Mouse (Mus musculus): ENCODE measurements around the gene Bpifc. TPM values are rescaled to one million over a fixed set of nuclear protein-coding genes. Genes with fewer than 3 reads are reported as not detected.

Bpifc gene
- polyA plus RNA-seq, 1 experiment, result 0.23 TPM

DNA sequence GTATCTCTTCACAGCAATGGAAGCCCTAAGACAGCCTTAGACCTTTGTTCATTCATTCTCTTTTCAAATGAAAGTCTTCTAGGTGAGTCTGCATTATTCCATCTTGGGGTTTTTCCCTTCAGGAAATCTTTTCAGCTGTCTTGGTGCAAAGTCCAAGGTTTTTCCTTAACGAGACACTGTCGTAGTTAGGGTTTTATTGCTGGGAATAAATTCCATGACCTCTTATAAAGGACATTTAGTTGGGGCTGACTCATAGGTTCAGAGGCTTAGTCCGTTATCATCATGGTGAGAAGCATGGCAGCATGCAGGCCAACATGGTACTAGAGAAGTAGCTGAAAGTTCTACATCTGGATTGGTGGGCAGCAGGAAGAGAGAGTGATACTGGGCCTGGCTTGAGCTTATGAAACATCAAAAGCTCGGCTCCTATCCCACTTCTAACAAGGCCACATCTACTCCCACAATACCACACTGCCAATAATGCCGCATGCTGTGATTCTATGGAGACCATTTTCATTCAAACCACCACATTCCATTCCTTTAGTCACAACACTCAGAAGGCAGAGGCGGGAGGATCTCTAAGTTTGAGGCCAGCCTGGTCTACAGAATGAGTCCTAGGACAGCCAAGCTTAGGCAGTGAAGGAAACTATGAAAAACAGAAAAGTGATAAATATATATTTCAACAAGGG is 75.3 kb downstream of the Bpifc start:
- no peak overlapping the region for H3K4me3 ChIP-seq (ENCODE audit: insufficient read depth, low read length)
- H3K27ac ChIP-seq (ENCODE audit: insufficient read depth, low read length), result no peak overlapping the region
- no peak for TF ChIP-seq CTCF (IDR thresholded peaks at IDR 0.05; ENCODE audit: extremely low read depth, insufficient read depth, low read length)
- TF ChIP-seq POLR2A (IDR thresholded peaks at IDR 0.05; ENCODE audit: extremely low read depth, insufficient read depth, low read length), result no peak

DNA sequence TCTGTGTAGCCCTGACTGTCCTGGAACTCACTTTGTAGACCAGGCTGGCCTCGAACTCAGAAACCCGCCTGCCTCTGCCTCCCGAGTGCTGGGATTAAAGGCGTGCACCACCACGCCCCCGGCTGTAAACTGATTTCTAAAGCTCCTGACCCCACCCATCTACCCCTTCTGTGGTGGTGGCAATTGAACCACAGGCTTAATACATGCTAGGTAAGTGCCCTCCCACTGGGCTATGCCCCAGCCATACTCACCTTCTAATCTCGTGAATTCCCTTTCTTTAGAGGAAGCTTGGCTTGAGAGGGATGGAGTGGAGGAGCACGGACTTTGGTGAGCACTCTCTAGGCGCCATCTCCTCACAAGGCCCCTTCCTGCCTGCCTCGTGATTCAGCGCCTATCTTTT is 81.7 kb downstream of the Bpifc start:
- TF ChIP-seq POLR2A (IDR thresholded peaks at IDR 0.05; ENCODE audit: extremely low read depth, insufficient read depth, low read length) (no peak), CTCF (IDR thresholded peaks at IDR 0.05; ENCODE audit: extremely low read depth, insufficient read depth, low read length) (no peak)

More for the DNA sequence above, 75.3 kb downstream of the Bpifc start:
- no peaks in the 10 kb centered on the region for H3K4me1 ChIP-seq (ENCODE audit: control insufficient read depth, insufficient read depth, low read length)

DNA sequence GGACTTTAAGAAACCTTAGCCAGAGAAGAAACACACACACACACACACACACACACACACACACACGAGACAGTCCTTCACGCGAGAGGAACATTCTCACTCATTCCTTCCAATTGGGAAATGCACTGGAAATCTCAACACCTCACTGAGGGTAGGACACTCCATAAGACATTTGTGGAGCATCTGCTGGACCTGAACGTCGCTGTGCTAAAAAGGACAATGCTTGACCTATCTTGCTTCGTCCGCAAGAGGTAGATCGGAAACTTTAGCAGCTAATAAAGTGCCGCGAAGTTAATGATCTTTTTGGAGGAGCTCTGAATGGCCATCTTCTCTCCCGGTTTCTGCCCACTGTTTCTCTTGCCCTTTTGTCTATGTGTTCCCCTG is 82.5 kb downstream of the Bpifc start:
- no peak for TF ChIP-seq CTCF (IDR thresholded peaks at IDR 0.05; ENCODE audit: extremely low read depth, insufficient read depth, low read length)
- no peak for TF ChIP-seq POLR2A (IDR thresholded peaks at IDR 0.05; ENCODE audit: extremely low read depth, insufficient read depth, low read length)
- H3K4me3 ChIP-seq (ENCODE audit: insufficient read depth, low read length), result peak overlapping the region; percentile 39
- no peak overlapping the region for H3K27ac ChIP-seq (ENCODE audit: insufficient read depth, low read length)
- H3K4me1 ChIP-seq (ENCODE audit: control insufficient read depth, insufficient read depth, low read length), result peaks cover 4% of the 10 kb centered on the region

More for the DNA sequence above, 81.7 kb downstream of the Bpifc start:
- Histone ChIP-seq H3K4me1 (ENCODE audit: control insufficient read depth, insufficient read depth, low read length) (peaks cover 4% of the 10 kb centered on the region), H3K27ac (ENCODE audit: insufficient read depth, low read length) (no peak overlapping the region), H3K4me3 (ENCODE audit: insufficient read depth, low read length) (no peak overlapping the region)

DNA sequence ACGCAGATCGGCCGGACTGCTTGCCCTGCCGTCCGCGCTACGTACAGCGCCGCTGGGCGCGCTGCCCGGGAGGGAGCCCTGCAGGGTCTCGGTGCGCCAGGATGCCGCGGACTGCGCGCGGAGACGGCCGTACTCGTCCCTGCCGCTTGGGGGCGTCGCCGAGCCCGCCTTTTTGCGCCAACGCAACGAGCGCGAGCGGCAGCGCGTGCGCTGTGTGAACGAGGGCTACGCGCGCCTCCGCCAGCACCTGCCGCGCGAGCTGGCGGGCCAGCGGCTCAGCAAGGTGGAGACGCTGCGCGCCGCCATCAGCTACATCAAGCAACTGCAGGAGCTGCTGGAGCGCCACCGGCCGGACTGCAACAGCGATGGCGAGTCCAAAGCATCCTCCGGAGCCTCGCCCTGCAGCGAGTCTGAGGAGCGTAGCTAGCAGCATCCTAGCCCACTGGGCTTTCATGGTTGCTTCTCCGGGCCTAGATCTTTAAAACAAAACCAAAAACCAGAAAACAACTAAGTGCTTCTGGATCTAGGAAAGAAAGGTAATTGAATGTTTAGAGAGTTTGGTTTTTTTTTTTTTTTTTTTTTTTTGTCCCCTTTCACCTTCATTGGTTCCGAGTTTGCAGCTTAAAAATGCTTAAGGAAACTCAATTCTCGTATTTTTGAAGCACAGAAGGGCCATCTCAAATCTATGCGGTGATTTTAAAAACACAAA is 83.0 kb downstream of the Bpifc start:
- TF ChIP-seq CTCF (IDR thresholded peaks at IDR 0.05; ENCODE audit: extremely low read depth, insufficient read depth, low read length), result peak; percentile 18; the same call in 1 of the 2 replicates
- peak; percentile 52; the same call in 1 of the 2 replicates for TF ChIP-seq POLR2A (IDR thresholded peaks at IDR 0.05; ENCODE audit: extremely low read depth, insufficient read depth, low read length)
- Histone ChIP-seq H3K4me1 (ENCODE audit: control insufficient read depth, insufficient read depth, low read length) (peaks cover 4% of the 10 kb centered on the region), H3K4me3 (ENCODE audit: insufficient read depth, low read length) (peak overlapping the region; percentile 39), H3K27ac (ENCODE audit: insufficient read depth, low read length) (no peak overlapping the region)

DNA sequence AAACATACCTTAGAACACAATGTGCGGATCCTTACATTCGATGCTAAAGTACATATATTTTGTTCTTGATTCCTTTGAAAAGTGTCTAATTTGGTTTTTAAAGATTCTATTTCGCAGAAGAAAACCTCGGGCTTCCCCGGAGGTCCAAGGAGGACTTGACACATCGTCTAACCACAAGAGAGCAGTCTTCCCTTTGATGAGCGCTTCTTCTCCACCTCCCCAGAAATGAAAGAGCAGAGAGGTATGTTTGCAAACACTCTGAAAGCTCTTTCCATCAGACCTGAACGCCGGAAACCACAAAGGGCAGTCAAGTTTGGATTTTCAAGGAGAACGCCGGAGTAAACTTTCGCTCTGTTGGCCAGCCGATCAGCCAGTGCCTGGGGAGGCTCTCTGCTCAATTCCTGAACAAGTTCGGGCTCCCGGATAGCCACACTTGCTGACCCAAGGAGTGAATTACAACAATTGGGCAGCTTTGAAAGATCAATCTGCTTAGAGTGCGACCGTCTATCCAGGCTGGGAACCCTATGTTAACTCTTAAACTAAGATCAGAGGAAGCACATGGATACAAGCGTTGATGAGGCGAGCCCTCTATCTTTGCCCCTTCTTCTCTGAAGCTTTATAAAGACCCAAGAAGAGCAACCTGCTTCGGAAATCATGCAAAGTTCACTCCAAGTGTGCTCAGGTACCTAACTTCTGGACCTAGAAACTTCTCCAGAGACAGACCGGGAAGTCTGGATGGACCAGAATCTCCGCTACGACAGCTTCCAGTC is 83.8 kb downstream of the Bpifc start, which contains the start of gene Ascl4:
TSS of gene Ascl4 (plus strand) at position 6 of the 770 bp plus-strand sequence.
- H3K4me1 ChIP-seq (ENCODE audit: control insufficient read depth, insufficient read depth, low read length), result peaks cover 4% of the 10 kb centered on the region
- peak within 1 kb of the TSS; percentile 39 for H3K4me3 ChIP-seq (ENCODE audit: insufficient read depth, low read length)
- no peak within 1 kb of the TSS for H3K27ac ChIP-seq (ENCODE audit: insufficient read depth, low read length)
- TF ChIP-seq POLR2A (IDR thresholded peaks at IDR 0.05; ENCODE audit: extremely low read depth, insufficient read depth, low read length) (no peak), CTCF (IDR thresholded peaks at IDR 0.05; ENCODE audit: extremely low read depth, insufficient read depth, low read length) (no peak)

DNA sequence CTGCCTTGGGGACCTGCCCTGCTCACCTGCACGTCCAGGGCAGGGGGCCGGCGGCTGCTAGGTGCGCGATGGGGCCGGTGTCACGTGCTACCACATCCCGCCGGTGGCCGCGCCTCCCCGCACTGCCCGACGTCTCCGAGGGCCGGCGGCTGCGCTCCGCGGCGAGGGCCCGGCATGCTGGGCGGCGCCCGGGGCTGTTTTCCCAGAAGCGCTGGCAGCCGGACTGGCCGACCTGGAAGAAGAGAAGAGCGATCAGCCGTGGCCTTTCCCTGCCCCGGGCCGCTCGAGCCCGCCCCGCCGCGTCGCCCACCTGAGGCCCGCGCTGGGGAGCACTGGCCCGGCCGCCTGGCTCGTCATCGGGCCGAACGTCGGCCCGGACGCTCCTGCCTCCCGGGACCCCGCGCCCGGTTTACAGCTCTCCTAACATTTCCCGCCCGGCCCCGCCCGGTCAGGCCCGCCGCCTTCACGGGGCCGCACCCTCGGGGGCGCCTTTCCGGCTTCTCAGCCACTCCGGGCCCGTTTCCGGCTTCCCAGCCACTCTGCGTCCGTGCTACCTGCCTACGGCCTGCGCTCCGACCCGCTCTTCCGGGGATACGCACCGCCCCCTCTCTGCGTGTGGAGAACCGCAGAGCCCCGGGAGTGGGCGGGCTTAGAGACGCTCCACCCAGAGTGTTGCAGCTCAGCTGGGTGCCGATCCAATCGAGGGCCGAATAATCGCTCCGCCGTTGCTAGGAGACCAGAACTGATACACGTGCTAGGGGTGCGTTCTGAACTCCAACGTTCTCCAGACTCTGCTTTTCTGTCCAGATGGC is 95.0 kb downstream of the Bpifc start, which contains the start of gene Prdm4:
TSS of gene Prdm4 (minus strand) at position 645 of the 812 bp plus-strand sequence.
- Histone ChIP-seq H3K4me1 (ENCODE audit: control insufficient read depth, insufficient read depth, low read length) (peaks cover 3% of the 10 kb centered on the region; the same call in 1 of the 2 replicates), H3K4me3 (ENCODE audit: insufficient read depth, low read length) (peak within 1 kb of the TSS; percentile 37)
- TF ChIP-seq POLR2A (IDR thresholded peaks at IDR 0.05; ENCODE audit: extremely low read depth, insufficient read depth, low read length) (no peak), CTCF (IDR thresholded peaks at IDR 0.05; ENCODE audit: extremely low read depth, insufficient read depth, low read length) (no peak)

More for the DNA sequence above, 95.0 kb downstream of the Bpifc start, which contains the start of gene Prdm4:
- peak within 1 kb of the TSS; percentile 59; the same call in 1 of the 2 replicates for H3K27ac ChIP-seq (ENCODE audit: insufficient read depth, low read length)

Other genes with a start within 250 kb of the Bpifc start
- 15.6 and 16.5 TPM in 2 replicates for gene Pwp1, start 182.4 kb downstream of the Bpifc start, polyA plus RNA-seq (2012; rRNA removed)
- 26.6 and 29.5 TPM in 2 replicates for gene Prdm4, start 94.8 kb downstream of the Bpifc start, polyA plus RNA-seq (2012; rRNA removed)
- 0.29 and 0.53 TPM in 2 replicates for gene Ascl4, start 84.2 kb downstream of the Bpifc start, polyA plus RNA-seq (2012; rRNA removed)
- gene Rtcb, start 54.1 kb downstream of the Bpifc start, polyA plus RNA-seq (2012; rRNA removed), result 113 and 115 TPM in 2 replicates
- 35.8 and 38.2 TPM in 2 replicates for gene Fbxo7, start 10.1 kb upstream of the Bpifc start, polyA plus RNA-seq (2012; rRNA removed)